Mouse (Mus musculus) heart, postnatal 0 days (tissue): ENCODE measurements around the gene Mien1. TPM values are rescaled to one million over a fixed set of nuclear protein-coding genes. Genes with fewer than 3 reads are reported as not detected.

ENCODE experiments used
- ATAC-seq: fragments of 200-750 bp; cut with Nextera tagmentation; 2 replicates; pipeline ENCODE4 v1.8.0; 2017; ENCODE audit warnings: low read depth, moderate number of reproducible peaks, moderate library complexity; ENCODE audit not compliant: insufficient read depth
- DNase-seq: peaks from one replicate; pipeline ENCODE4 v3.0.0-alpha.2; 2016; ENCODE audit warnings: low spot score
- H3K27ac ChIP-seq: fragments of 300-500 bp; sonication (generic); 2 replicates; pipeline ENCODE4 v1.5.1; 2014; ENCODE audit warnings: low read depth, mild to moderate bottlenecking
- H3K27me3 ChIP-seq: fragments of 300-500 bp; sonication (generic); 2 replicates; pipeline ENCODE4 v1.6.1; 2014; ENCODE audit warnings: low read length, mixed read lengths; ENCODE audit not compliant: control insufficient read depth, insufficient read depth
- H3K36me3 ChIP-seq: fragments of 300-500 bp; sonication (generic); replicated peaks from 2 replicates; pipeline ENCODE4 v1.6.1; 2014; ENCODE audit warnings: low read length, mixed read lengths; ENCODE audit not compliant: control insufficient read depth, insufficient read depth
- H3K4me1 ChIP-seq: fragments of 300-500 bp; sonication (generic); 2 replicates; pipeline ENCODE4 v1.6.1; 2014; ENCODE audit warnings: antibody characterized with exemption; ENCODE audit not compliant: control insufficient read depth, insufficient read depth
- H3K4me2 ChIP-seq: fragments of 300-500 bp; sonication (generic); 2 replicates; pipeline ENCODE4 v1.6.1; 2014; ENCODE audit warnings: low read depth, mild to moderate bottlenecking, low read length, moderate library complexity
- H3K4me3 ChIP-seq: fragments of 300-500 bp; sonication (generic); 2 replicates; pipeline ENCODE4 v1.5.1; 2014; ENCODE audit warnings: low read depth, low read length
- H3K9ac ChIP-seq: fragments of 300-500 bp; sonication (generic); replicated peaks from 2 replicates; pipeline ENCODE4 v1.6.1; 2014; ENCODE audit warnings: low read depth, low read length, mixed read lengths
- H3K9me3 ChIP-seq: fragments of 300-500 bp; sonication (generic); replicated peaks from 2 replicates; pipeline ENCODE4 v1.6.1; 2016; ENCODE audit warnings: low read length; ENCODE audit not compliant: control insufficient read depth
- CTCF ChIP-seq: IDR thresholded peaks from 2 replicates; pipeline ENCODE4 v1.5.1; 2016; ENCODE audit warnings: antibody characterized with exemption, control low read depth, low read depth
- EP300 ChIP-seq: IDR thresholded peaks from 2 replicates; pipeline ENCODE4 v1.6.1; 2016; ENCODE audit warnings: antibody characterized with exemption, low read depth
- WGBS: fragments of 180-500 bp; shearing (Covaris S2); extraction: QIAGEN DNeasy Blood & Tissue Kit; methylation state at CpG from one replicate; pipeline ENCODE4 v1.1.7; 2014; 5-methylcytosine and 5-hydroxymethylcytosine counted together
- polyA plus RNA-seq: library from polyadenylated mRNA; unstranded; fragments of >200 nt; fragmentation: Nextera tagmentation; extraction: Ambion mirVana; gene quantifications from 2 replicates; pipeline ENCODE4 v1.2.1, GENCODE M21; 2015
- total RNA-seq: library from RNA; depleted of rRNA; stranded (reverse); fragments of >200 nt; gene quantifications from 2 replicates; pipeline ENCODE4 v1.2.3, GENCODE M21; 2014; ENCODE audit warnings: low replicate concordance

Mien1 gene
- total and polyA plus RNA-seq, 2 experiments from 2014 or later: 20.6 to 104 TPM

- Histone ChIP-seq H3K27ac (no peak overlapping the region), H3K4me3 (no peak overlapping the region), H3K9ac (no peak overlapping the region), H3K4me2 (no peak overlapping the region), H3K27me3 (no peaks in the 10 kb centered on the region), H3K9me3 (no peaks in the 10 kb centered on the region), H3K36me3 (no peaks in the 10 kb centered on the region), H3K4me1 (no peaks in the 10 kb centered on the region)
- TF ChIP-seq CTCF (no peak), EP300 (no peak)
- DNase-seq (no peak), ATAC-seq (no peak)
- whole genome bisulfite sequencing: 85% methylated on average over 11 of the region's 11 CpGs
Measured at GRCm38 (mm10) chr11:98474967-98475366, 36.2 kb upstream of the Mien1 start.

- Histone ChIP-seq H3K4me1 (no peaks in the 10 kb centered on the region), H3K27me3 (no peaks in the 10 kb centered on the region), H3K27ac (no peak overlapping the region), H3K9ac (no peak overlapping the region), H3K9me3 (no peaks in the 10 kb centered on the region), H3K4me2 (no peak overlapping the region), H3K36me3 (no peaks in the 10 kb centered on the region), H3K4me3 (no peak overlapping the region)
- ATAC-seq (no peak), DNase-seq (no peak)
- WGBS: 58% methylated on average over 8 of the region's 8 CpGs
- TF ChIP-seq CTCF: no peak
- TF ChIP-seq EP300: no peak
Measured at GRCm38 (mm10) chr11:98473916-98474479, 35.2 kb upstream of the Mien1 start.

- TF ChIP-seq EP300: no peak
- no peak for TF ChIP-seq CTCF
- Histone ChIP-seq H3K27me3 (no peaks in the 10 kb centered on the region), H3K9ac (no peak overlapping the region), H3K27ac (no peak overlapping the region), H3K4me3 (no peak overlapping the region), H3K9me3 (no peaks in the 10 kb centered on the region), H3K36me3 (no peaks in the 10 kb centered on the region), H3K4me2 (no peak overlapping the region), H3K4me1 (no peaks in the 10 kb centered on the region)
- DNase-seq (no peak), ATAC-seq (no peak)
- WGBS: 70% methylated on average over 4 of the region's 4 CpGs
Measured at GRCm38 (mm10) chr11:98472696-98473095, 33.9 kb upstream of the Mien1 start.

- H3K27ac ChIP-seq: no peak overlapping the region
- TF ChIP-seq CTCF (no peak), EP300 (no peak)
- ATAC-seq (no peak), DNase-seq (no peak)
- no peak overlapping the region for H3K4me2 ChIP-seq
- H3K9me3 ChIP-seq: no peaks in the 10 kb centered on the region
- no peaks in the 10 kb centered on the region for H3K27me3 ChIP-seq
- H3K4me1 ChIP-seq: no peaks in the 10 kb centered on the region
- 66% methylated on average over 6 of the region's 6 CpGs for WGBS
- H3K9ac ChIP-seq: no peak overlapping the region
- no peak overlapping the region for H3K4me3 ChIP-seq
- no peaks in the 10 kb centered on the region for H3K36me3 ChIP-seq
Measured at GRCm38 (mm10) chr11:98470795-98471194, 32.0 kb upstream of the Mien1 start.

DNA sequence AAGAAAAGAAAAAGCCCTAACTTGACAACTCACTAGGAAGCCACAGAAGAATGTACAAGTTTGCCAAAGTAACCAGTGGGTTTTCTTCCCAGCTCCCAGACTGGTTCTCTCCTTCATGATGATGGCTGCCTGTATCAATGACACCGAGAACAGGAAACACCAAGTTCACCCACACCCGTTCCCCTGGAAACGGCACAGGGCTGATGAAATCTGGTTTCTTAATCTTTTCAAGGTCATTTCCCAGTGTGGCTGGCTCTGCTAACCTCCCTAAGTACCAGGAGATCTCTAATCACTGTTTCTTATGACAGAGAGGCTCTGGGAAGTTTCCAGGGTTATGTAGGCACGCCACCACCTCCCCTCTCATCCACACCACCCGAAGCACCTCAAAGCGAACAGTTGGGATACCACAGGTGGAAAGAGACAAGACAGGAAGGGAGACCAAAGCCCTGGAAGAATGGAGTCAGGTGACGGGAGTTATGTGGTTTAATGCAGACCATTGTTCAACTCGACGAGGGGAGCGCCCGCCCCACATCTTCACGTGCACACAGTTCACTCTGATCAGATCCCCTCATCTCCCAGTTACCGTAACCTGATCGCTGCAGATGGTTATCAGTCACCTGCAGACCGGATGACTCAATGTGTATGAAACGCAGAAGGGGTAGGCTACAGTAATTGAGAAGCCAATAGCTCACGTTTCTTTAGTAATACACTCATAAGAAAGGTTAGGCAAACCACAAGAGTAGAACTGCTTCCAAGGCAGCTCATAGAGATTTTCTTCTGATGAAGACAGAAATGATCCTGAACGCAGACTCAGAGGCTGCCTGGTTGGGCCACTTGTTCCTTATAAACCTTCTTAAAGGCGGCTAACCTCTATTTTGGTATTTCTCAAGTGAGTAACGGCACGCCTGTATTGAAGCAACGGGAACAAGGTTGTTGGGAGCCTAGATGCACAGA is 31.2 kb upstream of the Mien1 start:
- H3K27me3 ChIP-seq: no peaks in the 10 kb centered on the region
- H3K9me3 ChIP-seq: no peaks in the 10 kb centered on the region
- H3K4me2 ChIP-seq: no peak overlapping the region
- WGBS: 68% methylated on average over 22 of the region's 22 CpGs
- H3K4me1 ChIP-seq: no peaks in the 10 kb centered on the region
- H3K27ac ChIP-seq: no peak overlapping the region
- H3K9ac ChIP-seq: no peak overlapping the region
- no peak for DNase-seq
- H3K36me3 ChIP-seq: no peaks in the 10 kb centered on the region
- no peak overlapping the region for H3K4me3 ChIP-seq
- ATAC-seq: no peak
- no peak for TF ChIP-seq CTCF
- no peak for TF ChIP-seq EP300
